ENCODE assay signal across 16 mouse cellular contexts in genomic region chr2:59960495-59960772, GRCm38 (mm10).
"Had no signal": no experiment of that assay in that cellular context is flagged by ENCODE, and none has a peak within 500 bp of the region (broad histone marks: within the 10 kb centered on the region; RNA-seq: fewer than 3 reads in every experiment).

No protein-coding gene starts in this region.

- H3K4me2 ChIP-seq: liver, embryonic 13.5 days; lung, embryonic 14.5 days; midbrain, embryonic 12.5 days; midbrain, embryonic 15.5 days; neural tube, embryonic 12.5 days; stomach, embryonic 15.5 days had no signal

- H3K4me1 ChIP-seq: liver, embryonic 13.5 days; midbrain, embryonic 12.5 days; midbrain, embryonic 15.5 days; neural tube, embryonic 12.5 days; stomach, embryonic 15.5 days had no signal

- ATAC-seq: lung, postnatal 0 days; midbrain, embryonic 15.5 days had no signal

- H3K9ac ChIP-seq: liver, embryonic 13.5 days; lung, embryonic 14.5 days; midbrain, embryonic 12.5 days; midbrain, embryonic 15.5 days; neural tube, embryonic 12.5 days; stomach, embryonic 15.5 days had no signal

- H3K9me3 ChIP-seq: liver, embryonic 13.5 days; midbrain, embryonic 12.5 days; midbrain, embryonic 15.5 days; neural tube, embryonic 12.5 days; stomach, embryonic 15.5 days had no signal

- H3K27ac ChIP-seq: left cerebral cortex, adult 2 months; liver, embryonic 13.5 days; macrophage; midbrain, embryonic 12.5 days; midbrain, embryonic 15.5 days; neural tube, embryonic 12.5 days; stomach, embryonic 15.5 days had no signal

- H3K27me3 ChIP-seq: liver, embryonic 13.5 days; midbrain, embryonic 12.5 days; midbrain, embryonic 15.5 days; neural tube, embryonic 12.5 days; stomach, embryonic 15.5 days had no signal

- H3K4me3 ChIP-seq: left cerebral cortex, adult 2 months; liver, embryonic 13.5 days; midbrain, embryonic 12.5 days; midbrain, embryonic 15.5 days; neural tube, embryonic 12.5 days; stomach, embryonic 15.5 days had no signal

- DNase-seq: kidney, postnatal 10 days; kidney, postnatal 36 days; layer of hippocampus, postnatal 36 days; liver, embryonic 13.5 days; lung, embryonic 14.5 days; retina, postnatal 1 day; right cerebral cortex, postnatal 25 days; spleen, adult 18-20 months; thymus, postnatal 25 days had no signal
